Mouse (Mus musculus) frontal cortex, postnatal 10 days (tissue): Measurements from ENCODE around the gene Phlda3.

Experiments
- DNase-seq, 2 experiments: peaks; one replicate each; pipeline ENCODE4 v3.0.0; 2022; ENCODE audit warnings: low spot score in 2 of 2, mixed read lengths in 1 of 2

Gene Phlda3

GRCm38 (mm10) chr1:135759685-135760084, 6.2 kb upstream of the Phlda3 start:
- DNase-seq, result no peak

- DNase-seq, result no peak
Observed at GRCm38 (mm10) chr1:135760216-135760615, 5.7 kb upstream of the Phlda3 start.

GRCm38 (mm10) chr1:135761728-135762127, 4.2 kb upstream of the Phlda3 start:
- no peak for DNase-seq

GRCm38 (mm10) chr1:135763503-135764205, 2.3 kb upstream of the Phlda3 start:
- no peak for DNase-seq

GRCm38 (mm10) chr1:135764206-135764528, 1.8 kb upstream of the Phlda3 start:
- DNase-seq, result no peak

- no peak for DNase-seq
Observed at GRCm38 (mm10) chr1:135766592-135767306, 830 bp downstream of the Phlda3 start.

- no peak for DNase-seq
Observed at GRCm38 (mm10) chr1:135767324-135767890, 1.5 kb downstream of the Phlda3 start.

GRCm38 (mm10) chr1:135768400-135768799, 2.5 kb downstream of the Phlda3 start:
- no peak for DNase-seq

GRCm38 (mm10) chr1:135770237-135770636, 4.3 kb downstream of the Phlda3 start:
- no peak for DNase-seq

GRCm38 (mm10) chr1:135770896-135771572, 5.1 kb downstream of the Phlda3 start:
- DNase-seq, result no peak

GRCm38 (mm10) chr1:135771573-135771970, 5.7 kb downstream of the Phlda3 start:
- DNase-seq, result no peak

- no peak for DNase-seq
Observed at GRCm38 (mm10) chr1:135776596-135776995, 10.7 kb downstream of the Phlda3 start.

GRCm38 (mm10) chr1:135777046-135777445, 11.1 kb downstream of the Phlda3 start:
- no peak for DNase-seq

GRCm38 (mm10) chr1:135778780-135779535, 13.0 kb downstream of the Phlda3 start, which contains the start of gene Tnni1:
Tnni1 (plus strand) TSS chr1:135779434.
- DNase-seq, result peak in 1 of 2 experiments; percentile 19

- no peak for DNase-seq
Observed at GRCm38 (mm10) chr1:135780649-135781048, 14.7 kb downstream of the Phlda3 start.

- peak; percentile 42 to 66 for DNase-seq
Observed at GRCm38 (mm10) chr1:135781220-135781619, 15.3 kb downstream of the Phlda3 start.

- DNase-seq, result no peak
Observed at GRCm38 (mm10) chr1:135782816-135783215, 16.9 kb downstream of the Phlda3 start.

GRCm38 (mm10) chr1:135787799-135788198, 21.9 kb downstream of the Phlda3 start:
- peak; percentile 36 to 59 for DNase-seq

GRCm38 (mm10) chr1:135788708-135789107, 22.8 kb downstream of the Phlda3 start:
- DNase-seq, result no peak

GRCm38 (mm10) chr1:135789815-135790214, 23.9 kb downstream of the Phlda3 start:
- DNase-seq, result peak in 1 of 2 experiments; percentile 53

- DNase-seq, result no peak
Observed at GRCm38 (mm10) chr1:135792143-135792939, 26.4 kb downstream of the Phlda3 start.
